Mouse (Mus musculus) heart, embryonic 16.5 days (tissue): ENCODE measurements around the gene Mettl7b. TPM values are rescaled to one million over a fixed set of nuclear protein-coding genes. Genes with fewer than 3 reads are reported as not detected.

ENCODE experiments used
- polyA plus RNA-seq: library from polyadenylated mRNA; unstranded; fragments of >200 nt; fragmentation: Nextera tagmentation; extraction: Ambion mirVana; gene quantifications from 2 replicates; pipeline ENCODE4 v1.2.1, GENCODE M21; 2015

The Mettl7b gene
- polyA plus RNA-seq, 1 experiment from 2014 or later, result 0.67 TPM

Other genes starting within 250 kb of the Mettl7b start
- gene Dgka, start 216.1 kb downstream of the Mettl7b start, polyA plus RNA-seq, result 9.5 and 12.3 TPM in 2 replicates
- gene Pym1, start 213.1 kb downstream of the Mettl7b start, polyA plus RNA-seq, result 18.5 and 20.3 TPM in 2 replicates
- 1.3 and 2.4 TPM in 2 replicates for gene Mmp19, start 170.1 kb downstream of the Mettl7b start, polyA plus RNA-seq
- gene Dnajc14, start 156.9 kb downstream of the Mettl7b start, polyA plus RNA-seq, result 40.3 and 42.2 TPM in 2 replicates
- 16.2 and 18.1 TPM in 2 replicates for gene Tmem198b, start 156.6 kb downstream of the Mettl7b start, polyA plus RNA-seq
- gene Sarnp, start 143.7 kb downstream of the Mettl7b start, polyA plus RNA-seq, result 154 and 169 TPM in 2 replicates
- 41.4 and 43.0 TPM in 2 replicates for gene Ormdl2, start 139.3 kb downstream of the Mettl7b start, polyA plus RNA-seq
- 1.7 and 2.0 TPM in 2 replicates for gene Gdf11, start 69.3 kb downstream of the Mettl7b start, polyA plus RNA-seq
- 402 and 430 TPM in 2 replicates for gene Cd63, start 60.0 kb downstream of the Mettl7b start, polyA plus RNA-seq
- 13.0 and 14.6 TPM in 2 replicates for gene Rdh5, start 38.1 kb downstream of the Mettl7b start, polyA plus RNA-seq
- 224 and 225 TPM in 2 replicates for gene Bloc1s1, start 37.0 kb downstream of the Mettl7b start, polyA plus RNA-seq
- 10.3 and 11.9 TPM in 2 replicates for gene Itga7, start 27.2 kb downstream of the Mettl7b start, polyA plus RNA-seq
- gene Olfr9, start 28.4 kb upstream of the Mettl7b start, polyA plus RNA-seq, result not detected in 2 replicates
- gene Olfr763, start 49.8 kb upstream of the Mettl7b start, polyA plus RNA-seq, result not detected in 2 replicates
- gene Olfr764-ps1, start 78.9 kb upstream of the Mettl7b start, polyA plus RNA-seq, result not detected in 2 replicates
- gene Olfr765, start 89.0 kb upstream of the Mettl7b start, polyA plus RNA-seq, result not detected in 2 replicates
- gene Olfr766-ps1, start 108.0 kb upstream of the Mettl7b start, polyA plus RNA-seq, result not detected in 2 replicates
- not detected in 2 replicates for gene Olfr767, start 121.9 kb upstream of the Mettl7b start, polyA plus RNA-seq
- gene Olfr768, start 138.4 kb upstream of the Mettl7b start, polyA plus RNA-seq, result not detected in 2 replicates
- gene Olfr769, start 156.9 kb upstream of the Mettl7b start, polyA plus RNA-seq, result not detected in 2 replicates
- not detected in 2 replicates for gene Olfr770, start 178.0 kb upstream of the Mettl7b start, polyA plus RNA-seq
- not detected in 2 replicates for gene Olfr771, start 203.8 kb upstream of the Mettl7b start, polyA plus RNA-seq
- not detected in 2 replicates for gene Olfr772, start 216.9 kb upstream of the Mettl7b start, polyA plus RNA-seq
- not detected in 2 replicates for gene Olfr773, start 226.4 kb upstream of the Mettl7b start, polyA plus RNA-seq